Mouse (Mus musculus): ENCODE measurements around the gene Faim. TPM values are rescaled to one million over a fixed set of nuclear protein-coding genes. Genes with fewer than 3 reads are reported as not detected.

Gene Faim
- polyA plus RNA-seq, 2 experiments = 4.0 to 14.0 TPM

GRCm38 (mm10) chr9:98962478-98963142 is 23.6 kb upstream of the Faim start:
- ATAC-seq (ENCODE audit: insufficient read depth) = no peak
- H3K9me3 ChIP-seq (ENCODE audit: control insufficient read depth, low read length) = no peaks in the 10 kb centered on the region
- H3K27ac ChIP-seq = no peak overlapping the region
- H3K9ac ChIP-seq (replicated peaks) = no peak overlapping the region
- H3K4me2 ChIP-seq (ENCODE audit: low read depth) = no peak overlapping the region
- TF ChIP-seq EP300 (IDR thresholded peaks at IDR 0.05; ENCODE audit: low read depth) = no peak
- TF ChIP-seq CTCF (IDR thresholded peaks at IDR 0.05; ENCODE audit: low read depth) = no peak
- DNase-seq (ENCODE audit: low read depth in 3 of 3, low spot score in 3 of 3) = no peak
- no peak overlapping the region for H3K4me3 ChIP-seq (ENCODE audit: insufficient read depth in 1 of 2, low read depth in 2 of 2, low read length in 2 of 2)
- no peaks in the 10 kb centered on the region for H3K4me1 ChIP-seq (replicated peaks; ENCODE audit: control insufficient read depth in 2 of 2, insufficient read depth in 2 of 2, low read length in 1 of 2)
- no peaks in the 10 kb centered on the region for H3K36me3 ChIP-seq (replicated peaks; ENCODE audit: control insufficient read depth, insufficient read depth, low read depth)
- H3K27me3 ChIP-seq (ENCODE audit: control insufficient read depth, insufficient read depth, low read length) = peaks cover 84% of the 10 kb centered on the region
- under 1% methylated on average over 20 of the region's 20 CpGs for WGBS (ENCODE audit: insufficient replicate concordance)

DNA sequence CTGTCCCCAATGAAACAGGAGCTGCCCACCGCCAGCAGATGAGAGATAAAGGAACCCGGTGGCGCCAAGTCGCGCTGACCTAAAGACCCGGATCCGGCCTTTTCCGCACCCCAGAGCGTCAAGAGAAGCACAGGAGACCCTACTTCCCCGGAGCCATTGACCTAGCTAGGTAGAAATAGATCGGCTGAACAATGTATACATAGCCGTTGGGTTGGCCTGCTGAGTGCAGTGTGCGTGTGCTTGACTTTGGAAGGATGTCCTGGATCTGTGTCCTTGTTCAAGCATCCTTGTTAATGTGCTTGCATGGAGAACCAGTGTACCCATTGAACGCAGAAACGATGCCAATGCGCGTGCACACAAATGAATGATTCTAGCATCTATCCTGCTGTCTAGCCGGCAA is 22.5 kb upstream of the Faim start:
- no peak overlapping the region for H3K27ac ChIP-seq
- DNase-seq (ENCODE audit: low read depth in 3 of 3, low spot score in 3 of 3) (no peak), ATAC-seq (ENCODE audit: insufficient read depth) (no peak)
- H3K4me3 ChIP-seq (ENCODE audit: insufficient read depth in 1 of 2, low read depth in 2 of 2, low read length in 2 of 2) = no peak overlapping the region
- no peak for TF ChIP-seq EP300 (IDR thresholded peaks at IDR 0.05; ENCODE audit: low read depth)
- no peak for TF ChIP-seq CTCF (IDR thresholded peaks at IDR 0.05; ENCODE audit: low read depth)
- H3K9me3 ChIP-seq (ENCODE audit: control insufficient read depth, low read length) = no peaks in the 10 kb centered on the region
- H3K9ac ChIP-seq (replicated peaks) = no peak overlapping the region
- no peaks in the 10 kb centered on the region for H3K36me3 ChIP-seq (replicated peaks; ENCODE audit: control insufficient read depth, insufficient read depth, low read depth)
- no peaks in the 10 kb centered on the region for H3K4me1 ChIP-seq (replicated peaks; ENCODE audit: control insufficient read depth in 2 of 2, insufficient read depth in 2 of 2, low read length in 1 of 2)
- no peak overlapping the region for H3K4me2 ChIP-seq (ENCODE audit: low read depth)
- peaks cover 73% of the 10 kb centered on the region for H3K27me3 ChIP-seq (ENCODE audit: control insufficient read depth, insufficient read depth, low read length)
- WGBS (ENCODE audit: insufficient replicate concordance) = 6% methylated on average over 18 of the region's 18 CpGs

DNA sequence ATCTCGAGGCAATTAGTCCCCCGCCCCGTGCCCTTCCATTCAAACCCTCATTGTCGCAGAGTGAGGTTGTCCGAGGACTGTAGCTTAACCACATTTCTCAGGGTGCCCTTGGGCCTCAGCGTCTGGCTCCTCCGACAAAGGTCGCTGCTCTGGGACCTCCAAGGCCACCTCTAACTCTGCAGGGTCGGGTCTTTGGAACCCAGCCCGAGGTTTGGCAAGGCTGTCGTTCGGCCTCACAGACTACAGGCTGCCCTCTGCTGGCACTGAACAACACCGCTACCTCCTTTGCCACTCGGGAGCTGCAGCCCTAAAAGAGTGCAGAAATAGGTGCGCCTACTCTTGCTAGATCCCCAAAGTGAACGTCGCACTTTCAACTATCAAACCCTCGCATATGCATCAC is 21.1 kb upstream of the Faim start:
- no peak for DNase-seq (ENCODE audit: low read depth in 3 of 3, low spot score in 3 of 3)

DNA sequence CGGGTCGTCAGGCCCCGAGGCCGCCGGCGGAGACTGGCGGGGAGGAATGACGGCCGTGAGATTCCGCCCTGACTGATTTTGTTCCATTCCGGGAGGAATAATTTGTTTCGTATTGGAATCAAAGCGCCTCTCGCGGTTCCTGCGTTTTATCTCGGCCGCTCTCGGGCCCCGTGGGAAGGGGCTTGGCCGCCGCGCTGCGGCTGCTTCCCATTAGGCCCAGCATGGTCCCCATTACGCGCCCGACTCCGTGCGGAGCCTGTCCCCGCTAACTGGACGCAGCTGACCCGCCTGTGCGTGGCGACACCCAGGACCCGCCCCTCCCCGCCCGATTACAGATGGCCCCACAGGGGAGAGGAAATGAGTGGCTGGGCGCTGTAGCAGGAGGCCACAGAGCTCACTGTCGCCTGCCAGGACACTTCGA is 13.1 kb upstream of the Faim start:
- peak overlapping the region; percentile 45 for H3K4me2 ChIP-seq (ENCODE audit: low read depth)
- H3K4me1 ChIP-seq (replicated peaks; ENCODE audit: control insufficient read depth in 2 of 2, insufficient read depth in 2 of 2, low read length in 1 of 2) = no peaks in the 10 kb centered on the region
- peaks cover 62% of the 10 kb centered on the region for H3K27me3 ChIP-seq (ENCODE audit: control insufficient read depth, insufficient read depth, low read length)
- H3K4me3 ChIP-seq (ENCODE audit: insufficient read depth in 1 of 2, low read depth in 2 of 2, low read length in 2 of 2) = peak overlapping the region in 1 of 2 experiments; percentile 32; a peak in 2 of 4 replicates
- H3K9ac ChIP-seq (replicated peaks) = no peak overlapping the region
- ATAC-seq (ENCODE audit: insufficient read depth) = no peak
- no peaks in the 10 kb centered on the region for H3K36me3 ChIP-seq (replicated peaks; ENCODE audit: control insufficient read depth, insufficient read depth, low read depth)
- no peak for DNase-seq (ENCODE audit: low read depth in 3 of 3, low spot score in 3 of 3)
- WGBS (ENCODE audit: insufficient replicate concordance) = under 1% methylated on average over 40 of the region's 40 CpGs
- no peaks in the 10 kb centered on the region for H3K9me3 ChIP-seq (ENCODE audit: control insufficient read depth, low read length)
- no peak for TF ChIP-seq CTCF (IDR thresholded peaks at IDR 0.05; ENCODE audit: low read depth)
- no peak for TF ChIP-seq EP300 (IDR thresholded peaks at IDR 0.05; ENCODE audit: low read depth)
- H3K27ac ChIP-seq = no peak overlapping the region

More for the DNA sequence above, 21.1 kb upstream of the Faim start:
- H3K4me2 ChIP-seq (ENCODE audit: low read depth) = no peak overlapping the region
- TF ChIP-seq EP300 (IDR thresholded peaks at IDR 0.05; ENCODE audit: low read depth) (no peak), CTCF (IDR thresholded peaks at IDR 0.05; ENCODE audit: low read depth) (peak; percentile 54)
- H3K27ac ChIP-seq = no peak overlapping the region
- WGBS (ENCODE audit: insufficient replicate concordance) = 3% methylated on average over 18 of the region's 18 CpGs
- no peaks in the 10 kb centered on the region for H3K36me3 ChIP-seq (replicated peaks; ENCODE audit: control insufficient read depth, insufficient read depth, low read depth)
- H3K27me3 ChIP-seq (ENCODE audit: control insufficient read depth, insufficient read depth, low read length) = peaks cover 59% of the 10 kb centered on the region
- no peak overlapping the region for H3K9ac ChIP-seq (replicated peaks)
- no peak overlapping the region for H3K4me3 ChIP-seq (ENCODE audit: insufficient read depth in 1 of 2, low read depth in 2 of 2, low read length in 2 of 2)
- no peaks in the 10 kb centered on the region for H3K9me3 ChIP-seq (ENCODE audit: control insufficient read depth, low read length)
- ATAC-seq (ENCODE audit: insufficient read depth) = no peak
- H3K4me1 ChIP-seq (replicated peaks; ENCODE audit: control insufficient read depth in 2 of 2, insufficient read depth in 2 of 2, low read length in 1 of 2) = no peaks in the 10 kb centered on the region

- Histone ChIP-seq H3K9me3 (ENCODE audit: control insufficient read depth, low read length) (no peaks in the 10 kb centered on the region), H3K4me1 (replicated peaks; ENCODE audit: control insufficient read depth in 2 of 2, insufficient read depth in 2 of 2, low read length in 1 of 2) (no peaks in the 10 kb centered on the region), H3K4me3 (ENCODE audit: insufficient read depth in 1 of 2, low read depth in 2 of 2, low read length in 2 of 2) (peak overlapping the region in 1 of 2 experiments; percentile 32; a peak in 2 of 4 replicates), H3K27ac (no peak overlapping the region), H3K27me3 (ENCODE audit: control insufficient read depth, insufficient read depth, low read length) (peaks cover 62% of the 10 kb centered on the region), H3K9ac (replicated peaks) (no peak overlapping the region), H3K36me3 (replicated peaks; ENCODE audit: control insufficient read depth, insufficient read depth, low read depth) (no peaks in the 10 kb centered on the region), H3K4me2 (ENCODE audit: low read depth) (no peak overlapping the region)
- WGBS (ENCODE audit: insufficient replicate concordance) = 3% methylated on average over 7 of the region's 7 CpGs
- ATAC-seq (ENCODE audit: insufficient read depth) = no peak
- no peak for DNase-seq (ENCODE audit: low read depth in 3 of 3, low spot score in 3 of 3)
- TF ChIP-seq EP300 (IDR thresholded peaks at IDR 0.05; ENCODE audit: low read depth) (no peak), CTCF (IDR thresholded peaks at IDR 0.05; ENCODE audit: low read depth) (no peak)
Observed at GRCm38 (mm10) chr9:98973561-98973960, 12.6 kb upstream of the Faim start.

Data from liver, embryonic 14.5 days (tissue).